Mouse (Mus musculus): ENCODE results near the gene Wdr61. TPM values are rescaled to one million over a fixed set of nuclear protein-coding genes. Genes with fewer than 3 reads are reported as not detected.

Gene Wdr61
- total RNA-seq (2021): 10 to 100 TPM; 17.9 to 18.2 TPM
- long read RNA-seq, experiment 1, transcript Wdr61-203 (11 exons, 1,290 nt): major isoform, 8 of 30 reads
- long read RNA-seq, experiment 1, transcript Wdr61-201 (11 exons, 1,187 nt): minor isoform, 7 of 30 reads
- long read RNA-seq, experiment 1, partial matches to known transcripts: 9 of 30 reads
- long read RNA-seq, experiment 1, other reads (novel, unspliced or antisense): 4 of 30 reads
- long read RNA-seq, experiment 2, transcript Wdr61-201 (11 exons, 1,187 nt): major isoform, 14 of 37 reads
- long read RNA-seq, experiment 2, partial matches to known transcripts: 17 of 37 reads
- long read RNA-seq, experiment 2, other reads (novel, unspliced or antisense): 2 of 37 reads

DNA sequence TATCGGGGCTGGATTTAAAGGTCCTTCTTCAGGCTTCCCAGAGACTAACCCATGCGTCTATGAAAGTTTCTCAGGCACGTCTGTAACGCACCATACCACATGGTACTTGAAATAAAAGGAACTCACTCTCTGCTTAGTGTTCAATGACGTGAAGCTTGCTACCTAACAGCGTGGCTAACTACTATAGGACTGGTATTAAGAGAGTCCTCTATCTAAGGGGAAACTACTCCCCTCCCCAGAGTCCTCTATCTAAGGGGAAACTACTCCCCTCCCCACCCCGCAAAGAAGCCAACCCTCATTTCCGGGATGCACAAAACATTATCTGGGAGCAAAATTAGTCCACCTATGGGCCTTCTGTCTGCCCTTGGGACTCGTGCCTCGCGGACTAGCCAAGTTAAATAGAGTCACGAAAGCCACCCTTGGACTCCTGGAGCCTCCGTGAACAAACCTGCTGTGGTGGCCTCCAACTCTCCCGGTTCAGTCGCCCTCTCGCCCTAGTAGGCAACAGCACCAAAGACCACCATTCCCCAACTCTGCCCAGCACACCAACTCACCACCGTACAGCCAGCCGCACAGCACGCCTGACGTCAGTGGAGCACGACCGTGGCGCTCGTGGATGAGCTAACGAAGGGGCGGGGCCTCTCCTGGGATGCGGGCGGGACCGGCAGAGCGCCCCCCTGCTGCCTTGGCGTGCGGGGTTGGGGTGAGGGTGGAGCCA, at the start of gene Wdr61:
Wdr61 (minus strand) TSS at position 599 of the 718 bp plus-strand sequence.
- intact Hi-C loops (cut with DNase I): no loop called here
- DNase-seq: peak; percentile 96 to 97

DNA sequence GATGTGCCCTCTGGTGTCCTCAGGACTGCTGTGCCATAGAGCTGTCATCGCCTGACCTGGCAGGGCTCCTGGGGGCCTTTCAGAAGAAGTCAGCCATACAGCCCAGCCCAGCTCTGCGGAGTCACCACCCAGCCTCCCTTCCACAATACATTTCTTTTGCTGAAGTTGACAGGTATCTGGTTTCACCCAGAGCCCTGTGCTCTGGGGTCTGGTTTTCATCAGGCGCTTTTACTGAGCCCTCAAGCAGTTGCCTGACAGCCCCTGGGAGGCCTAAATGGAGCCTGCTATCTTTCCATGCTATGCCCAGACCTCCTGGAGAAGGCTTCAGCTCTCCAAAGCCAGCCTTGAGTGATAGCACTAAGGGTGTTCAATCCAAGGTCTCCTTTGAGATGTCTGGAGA, 49.7 kb upstream of the Wdr61 start:
- intact Hi-C loops (cut with DNase I): no loop called here
- DNase-seq: no peak

DNA sequence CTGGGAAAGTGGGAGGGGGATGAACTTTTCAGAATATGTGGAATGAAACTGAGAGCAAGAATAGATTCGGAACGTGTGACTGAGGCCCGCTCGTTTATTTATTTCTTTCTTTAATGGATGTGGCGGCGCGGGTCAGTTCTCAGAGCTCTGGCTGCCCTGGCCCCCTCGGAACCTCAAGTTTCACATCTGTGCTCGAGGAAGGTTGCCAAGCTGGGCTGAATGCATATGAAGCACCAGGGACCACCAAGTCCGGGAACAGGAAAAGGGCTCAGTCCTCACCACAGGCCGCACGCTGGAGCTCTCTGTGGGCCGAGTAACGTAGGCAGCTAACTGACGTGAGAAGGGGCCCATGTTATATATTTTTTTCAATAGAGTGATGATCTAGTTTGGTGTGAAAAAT, 48.2 kb upstream of the Wdr61 start:
- intact Hi-C loops (cut with DNase I): no loop called here
- DNase-seq: no peak

DNA sequence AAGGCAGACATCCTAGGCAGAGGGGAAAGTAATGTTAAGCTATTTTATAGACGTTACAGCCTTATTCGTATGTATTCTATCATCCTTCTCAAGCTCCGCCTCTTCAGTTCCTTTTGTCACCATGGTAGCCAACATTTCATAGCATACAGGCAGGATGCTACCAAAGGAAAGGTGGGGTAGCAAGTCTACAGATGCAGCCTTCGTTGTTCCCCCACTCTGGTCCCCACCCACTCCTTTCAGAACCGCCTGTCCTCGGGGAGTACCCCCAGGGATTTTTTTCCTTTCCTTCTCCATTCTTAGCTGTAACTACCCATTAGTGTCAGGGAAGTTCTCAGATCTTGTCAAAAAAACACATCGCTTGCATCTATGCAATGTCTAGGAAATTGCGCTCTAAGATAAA, 45.0 kb upstream of the Wdr61 start:
- intact Hi-C loops (cut with DNase I): no loop called here
- no peak for DNase-seq

DNA sequence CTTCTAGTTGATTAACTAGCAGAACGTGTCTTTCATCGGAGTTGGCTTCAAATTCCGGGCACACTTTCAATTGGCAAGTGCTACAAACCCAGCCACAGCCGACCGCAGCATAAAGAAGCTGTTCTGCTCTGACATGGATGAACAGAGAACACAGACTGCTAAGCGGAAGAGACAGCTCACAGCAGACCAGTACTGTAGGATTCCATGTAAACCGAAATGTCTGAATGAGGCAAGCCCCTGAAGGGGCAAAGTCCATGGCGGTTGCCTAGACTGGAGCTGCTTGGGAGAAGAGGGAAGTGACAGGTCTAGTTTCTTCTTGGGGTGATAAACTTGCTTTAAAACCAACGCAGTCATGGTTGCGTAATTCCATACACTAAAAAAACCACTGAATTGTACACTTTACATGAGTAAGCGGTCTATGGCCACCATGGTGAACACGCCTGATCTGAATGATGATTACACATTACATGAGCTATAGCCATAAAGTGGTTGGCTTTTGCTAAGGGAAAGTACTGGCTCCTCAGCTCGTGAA, 42.2 kb upstream of the Wdr61 start:
- DNase-seq: no peak
- intact Hi-C loops (cut with DNase I): no loop called here

DNA sequence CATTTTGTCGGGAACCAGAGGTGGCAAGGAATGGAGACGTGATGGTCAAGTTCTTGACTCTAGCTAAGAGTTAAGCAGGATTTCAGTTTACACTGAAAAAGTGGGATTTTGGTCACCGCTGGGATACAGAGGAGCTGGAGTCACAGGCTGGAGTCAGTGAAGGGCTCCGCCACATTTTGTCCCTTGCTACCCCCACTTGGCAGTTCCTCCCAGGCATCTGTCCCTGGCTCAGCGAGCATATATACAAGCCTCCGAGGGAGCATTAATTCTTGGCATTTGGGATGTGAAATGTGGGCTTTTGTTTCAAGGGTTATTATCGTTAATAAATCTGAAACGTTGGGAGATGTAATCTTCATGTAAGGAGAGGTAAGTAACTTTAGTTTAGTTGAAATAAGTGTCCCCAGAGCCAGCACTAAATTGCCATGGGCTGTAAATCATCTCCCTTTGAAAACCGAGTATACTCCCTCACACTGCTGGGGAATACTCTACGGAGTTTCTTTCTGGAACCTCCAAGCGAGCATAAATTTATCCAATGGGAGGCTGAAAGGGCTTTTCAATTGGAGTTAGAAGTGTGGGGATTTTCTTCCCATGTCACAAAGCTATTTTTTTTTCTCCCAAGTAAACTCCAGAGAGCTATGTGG, 35.9 kb upstream of the Wdr61 start:
- no peak for DNase-seq
- intact Hi-C loops (cut with DNase I): no loop called here

DNA sequence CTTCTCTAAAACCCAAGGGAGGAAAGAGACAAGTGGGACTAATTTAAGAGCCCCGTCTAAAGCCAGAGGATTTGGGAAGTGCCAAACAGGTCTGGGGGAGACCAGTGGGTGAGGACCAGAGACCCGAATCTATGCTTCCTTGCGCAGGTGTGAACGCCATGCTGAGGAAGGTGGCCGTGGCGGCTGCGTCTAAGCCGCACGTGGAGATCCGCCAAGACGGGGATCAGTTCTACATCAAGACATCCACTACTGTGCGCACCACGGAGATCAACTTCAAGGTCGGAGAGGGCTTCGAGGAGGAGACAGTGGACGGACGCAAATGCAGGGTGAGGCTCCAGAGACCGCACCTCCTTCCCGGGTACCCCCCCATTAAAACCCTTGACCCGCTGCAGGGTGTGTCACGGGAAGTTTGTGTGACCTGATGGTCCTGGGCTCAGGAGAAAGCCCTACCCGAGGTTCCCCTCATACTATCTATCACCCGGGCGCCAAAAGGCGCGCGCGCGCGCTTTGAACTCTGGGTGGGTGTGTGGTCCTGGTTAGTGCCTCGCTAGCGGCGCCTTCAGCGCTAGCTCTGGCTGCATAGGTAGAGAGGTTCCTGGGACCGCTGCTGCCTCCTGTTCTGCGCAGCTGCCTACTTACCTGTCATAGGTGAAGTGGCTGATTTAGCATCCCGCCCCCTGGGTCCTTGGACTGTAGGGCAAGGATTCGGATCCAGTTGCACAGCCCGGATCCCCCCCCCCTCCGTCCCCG, 31.2 kb upstream of the Wdr61 start:
- intact Hi-C loops (cut with DNase I): no loop called here
- no peak for DNase-seq

DNA sequence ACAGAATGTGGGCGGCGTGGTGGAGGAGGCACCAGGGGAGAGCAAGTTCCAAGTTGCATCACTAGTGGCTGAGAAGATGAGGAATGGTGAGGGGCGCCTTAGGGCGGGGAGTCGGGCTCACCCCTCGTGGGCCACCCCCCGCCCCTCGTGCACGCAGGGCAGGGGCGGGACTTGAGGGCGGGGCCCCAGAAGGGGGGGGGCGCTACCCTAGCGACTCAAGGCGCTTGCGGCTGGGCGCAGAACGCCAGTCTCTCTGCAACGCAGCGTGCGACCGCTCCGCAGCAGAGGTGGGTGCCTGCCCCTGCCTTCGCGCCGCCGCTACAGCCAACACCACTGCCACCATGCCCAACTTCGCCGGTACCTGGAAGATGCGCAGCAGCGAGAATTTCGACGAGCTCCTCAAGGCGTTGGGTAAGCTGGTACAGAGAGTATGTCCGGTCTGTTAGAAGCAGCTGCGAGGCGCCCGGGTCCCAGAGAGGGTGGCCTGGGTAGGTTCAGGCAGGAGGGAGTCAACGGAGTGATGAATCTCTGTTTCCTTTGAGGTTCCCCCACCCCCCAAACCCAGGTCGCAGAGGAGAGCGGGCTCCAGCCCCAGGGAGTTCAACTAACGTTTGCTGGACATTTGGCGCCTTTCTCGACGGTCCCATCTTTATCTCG, 30.4 kb upstream of the Wdr61 start, which contains the start of gene Crabp1:
Crabp1 (plus strand) TSS at position 188 of the 657 bp plus-strand sequence.
- DNase-seq: no peak
- intact Hi-C loops (cut with DNase I): no loop called here

DNA sequence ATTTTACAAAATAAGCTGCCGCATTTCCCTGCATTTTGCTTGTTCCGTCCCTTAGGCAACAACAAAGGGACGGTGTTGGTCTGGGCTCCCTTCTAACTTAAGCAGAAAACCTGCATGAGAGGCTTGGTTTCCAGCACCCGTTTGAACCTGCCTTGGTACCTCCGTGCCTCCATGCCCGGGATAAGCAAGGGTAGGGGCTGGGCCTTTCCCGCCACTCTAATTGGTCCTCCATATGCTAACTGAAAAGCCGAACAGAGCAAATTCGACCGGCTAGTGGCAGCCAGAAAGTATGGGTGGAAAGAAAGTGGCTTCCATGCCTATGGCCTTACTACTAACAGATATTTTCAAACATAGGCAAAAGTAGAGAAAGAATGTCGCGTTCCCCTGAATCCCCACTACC, 29.8 kb upstream of the Wdr61 start:
- DNase-seq: no peak

DNA sequence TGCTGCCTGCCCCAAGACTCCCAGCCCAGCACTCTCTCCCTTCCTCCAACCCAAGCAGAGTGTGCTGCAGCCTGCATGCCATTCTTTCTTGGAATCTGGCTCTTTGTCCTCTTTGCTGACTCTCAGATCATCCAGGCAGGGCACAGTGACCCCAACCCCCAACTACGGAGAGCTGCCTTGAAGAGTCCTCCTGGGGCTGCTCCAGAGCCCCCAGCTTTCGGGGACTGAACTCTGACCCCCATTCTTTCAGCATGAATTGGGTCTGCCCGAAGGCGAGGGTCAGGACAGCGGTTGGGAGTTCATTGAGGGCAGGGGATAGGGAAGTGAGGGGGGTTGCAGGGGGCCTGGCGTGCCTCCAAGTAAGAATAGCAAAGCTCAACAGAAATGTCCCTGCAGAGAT, 25.3 kb upstream of the Wdr61 start:
- intact Hi-C loops (cut with DNase I): no loop called here
- DNase-seq: no peak

More for the DNA sequence above, 29.8 kb upstream of the Wdr61 start:
- intact Hi-C loops (cut with DNase I): no loop called here

DNA sequence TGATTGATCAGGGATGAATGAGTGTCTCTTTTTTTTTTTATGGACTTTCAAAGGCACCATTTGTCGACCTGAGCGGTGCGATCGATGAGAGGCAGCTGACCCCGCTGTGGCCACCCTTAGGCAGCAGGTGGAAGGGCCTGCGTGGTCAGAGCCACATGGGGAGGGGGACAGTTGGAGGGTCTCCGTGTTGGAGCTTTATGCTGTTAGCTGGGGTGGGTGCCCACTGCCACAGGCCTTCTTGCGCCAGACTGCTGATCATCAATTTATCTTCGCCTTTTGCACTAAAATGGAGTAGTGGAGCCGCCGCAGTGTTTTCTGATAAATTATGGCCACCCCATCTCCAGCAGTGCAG, 18.6 kb upstream of the Wdr61 start:
- intact Hi-C loops (cut with DNase I): no loop called here
- no peak for DNase-seq

DNA sequence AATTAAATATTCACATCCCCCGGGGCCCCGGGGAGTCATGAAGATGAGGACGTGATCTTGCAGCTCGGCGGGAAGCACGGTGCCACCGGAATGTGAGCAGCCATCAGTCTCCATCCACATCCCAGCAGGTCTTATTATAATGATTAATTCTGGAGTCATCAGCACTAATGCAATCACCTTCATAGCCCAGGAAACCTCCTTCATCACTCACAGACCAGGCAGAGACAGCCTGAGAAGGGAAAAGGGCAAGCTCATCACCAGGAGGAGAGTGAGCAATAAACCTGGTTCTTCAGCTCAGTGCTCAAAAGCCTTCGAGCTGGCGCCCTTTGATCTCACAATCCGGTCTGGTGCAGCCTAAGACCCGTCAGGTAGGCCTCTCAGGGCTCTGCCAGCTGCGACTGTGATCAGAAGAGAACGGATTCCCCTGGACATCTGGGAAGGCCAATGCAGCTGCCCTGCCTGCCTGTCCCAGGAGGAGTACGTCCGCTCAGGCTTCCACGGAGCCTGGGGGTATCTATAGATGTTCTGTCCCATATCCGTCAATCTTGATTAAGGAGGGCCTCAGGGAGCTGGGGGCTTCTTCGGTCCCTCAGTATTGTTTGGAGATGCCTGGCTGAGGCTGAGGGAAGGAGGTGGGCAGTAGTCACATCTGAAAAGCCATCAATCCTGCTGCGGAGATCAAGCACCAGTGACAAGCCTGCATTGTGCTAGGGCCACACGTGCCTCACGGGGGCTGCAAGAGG, 18.1 kb upstream of the Wdr61 start:
- no peak for DNase-seq
- intact Hi-C loops (cut with DNase I): no loop called here

DNA sequence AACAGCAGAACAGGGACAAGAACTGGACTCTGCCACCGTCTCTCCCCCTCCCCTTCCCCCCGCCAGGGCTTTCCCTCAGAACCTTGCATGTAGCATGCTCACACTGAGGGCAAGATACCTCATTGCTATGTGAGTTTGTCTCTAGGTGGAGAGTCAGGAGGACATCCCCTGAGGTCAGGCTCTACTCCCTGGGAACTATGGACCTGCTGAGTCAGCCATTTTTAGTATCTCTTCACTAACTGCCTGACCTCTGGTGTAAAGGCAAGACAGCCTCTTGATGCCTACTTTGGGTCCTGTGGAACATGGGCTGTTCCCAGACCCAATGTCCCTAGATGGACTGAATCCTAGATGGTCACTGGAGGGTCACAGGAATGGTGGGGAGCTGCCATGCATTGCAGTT, 17.4 kb upstream of the Wdr61 start:
- DNase-seq: no peak
- intact Hi-C loops (cut with DNase I): no loop called here

DNA sequence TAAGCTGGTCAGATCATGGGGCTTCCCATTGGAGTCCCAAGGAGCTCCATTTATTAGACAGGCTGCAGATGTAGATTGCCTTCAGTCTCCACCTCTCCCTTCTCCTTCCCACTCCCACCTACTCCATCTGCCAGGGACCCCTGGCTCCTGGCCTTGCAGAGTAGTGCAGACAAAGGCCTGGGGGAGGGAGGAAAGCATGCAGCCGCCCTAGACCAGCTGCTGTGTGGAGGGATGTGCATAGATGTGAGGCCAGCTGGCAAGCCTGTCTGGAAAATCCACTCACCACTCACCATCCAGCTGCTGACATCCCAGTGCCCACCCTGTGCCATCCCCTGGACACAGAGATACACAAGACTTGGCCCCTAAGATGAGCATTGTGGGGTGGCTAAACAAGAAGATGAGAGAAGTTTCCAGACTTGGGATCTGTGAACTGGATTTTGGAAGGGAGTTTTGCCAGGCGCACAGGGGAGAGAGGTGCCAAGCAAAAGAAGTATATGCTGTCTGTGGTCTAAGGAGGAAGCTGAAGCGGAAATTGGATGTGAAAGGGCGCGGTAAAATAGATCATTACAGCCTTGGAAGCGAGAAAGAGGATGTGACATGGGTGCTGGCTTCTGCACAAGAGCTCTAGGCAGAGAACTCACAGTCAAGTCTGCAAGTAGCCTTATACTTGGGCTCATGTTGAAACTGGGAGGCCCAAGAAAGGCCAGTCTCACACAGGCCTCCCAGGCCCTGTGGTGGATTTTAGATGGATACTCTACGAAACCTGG, 16.1 kb upstream of the Wdr61 start:
- intact Hi-C loops (cut with DNase I): no loop called here
- DNase-seq: no peak

DNA sequence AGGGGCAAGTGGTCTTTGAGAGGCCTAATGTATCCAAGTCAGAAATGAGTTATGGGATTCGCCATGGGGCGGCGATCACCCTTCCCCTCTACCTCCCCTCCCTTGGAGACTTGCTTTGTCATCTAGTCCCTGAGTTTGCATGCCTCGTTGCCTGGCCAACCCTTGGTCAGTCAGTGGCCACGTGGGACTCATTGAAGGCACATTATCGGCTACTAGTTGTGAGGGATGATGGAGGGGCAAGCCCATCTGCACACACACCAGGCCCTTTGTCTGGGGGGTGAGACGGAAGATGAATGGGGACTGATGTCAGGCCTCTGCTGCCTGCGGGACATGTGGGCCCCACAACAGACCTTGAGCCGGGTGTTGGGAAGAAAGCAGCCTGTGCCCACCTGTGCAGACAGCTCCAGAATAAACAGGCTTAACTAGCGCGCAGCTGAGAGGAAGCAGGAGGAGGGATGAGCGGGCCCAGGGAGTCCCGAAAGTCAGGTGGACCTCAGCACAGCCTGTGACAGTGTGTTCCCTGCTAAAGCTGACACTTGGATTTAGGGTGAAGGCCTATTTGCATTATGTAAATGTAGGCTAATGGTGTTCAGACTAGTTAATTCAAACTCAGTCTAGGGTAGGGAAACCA, 11.5 kb upstream of the Wdr61 start:
- intact Hi-C loops (cut with DNase I): loop anchor here (10.0 kb wide), 1 partner anchor 369 kb away; no protein-coding TSS in a partner anchor

DNA sequence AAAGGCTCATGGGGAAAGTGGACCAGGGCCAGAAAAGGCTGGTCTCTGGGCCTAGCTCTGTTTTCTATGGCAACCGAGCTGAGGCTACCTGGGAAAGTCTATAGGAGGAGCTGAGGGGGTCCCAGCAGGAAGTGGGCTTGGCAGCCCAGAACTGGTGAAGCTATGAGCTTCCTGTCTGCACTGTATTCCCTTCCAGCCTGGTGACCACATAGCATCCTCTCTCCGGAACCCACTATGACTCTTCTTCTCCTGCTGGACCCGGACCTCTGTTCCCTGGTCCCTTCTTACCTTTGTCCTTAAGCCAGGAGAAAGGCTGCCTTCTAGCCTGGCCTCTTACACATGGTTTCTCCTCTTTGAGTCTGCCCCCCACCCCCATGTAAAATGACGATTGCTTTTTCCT, 9.6 kb upstream of the Wdr61 start:
- intact Hi-C loops (cut with DNase I): loop anchor here (10.0 kb wide), 1 partner anchor 371 kb away; no protein-coding TSS in a partner anchor
- no peak for DNase-seq

More for the DNA sequence above, 11.5 kb upstream of the Wdr61 start:
- no peak for DNase-seq

DNA sequence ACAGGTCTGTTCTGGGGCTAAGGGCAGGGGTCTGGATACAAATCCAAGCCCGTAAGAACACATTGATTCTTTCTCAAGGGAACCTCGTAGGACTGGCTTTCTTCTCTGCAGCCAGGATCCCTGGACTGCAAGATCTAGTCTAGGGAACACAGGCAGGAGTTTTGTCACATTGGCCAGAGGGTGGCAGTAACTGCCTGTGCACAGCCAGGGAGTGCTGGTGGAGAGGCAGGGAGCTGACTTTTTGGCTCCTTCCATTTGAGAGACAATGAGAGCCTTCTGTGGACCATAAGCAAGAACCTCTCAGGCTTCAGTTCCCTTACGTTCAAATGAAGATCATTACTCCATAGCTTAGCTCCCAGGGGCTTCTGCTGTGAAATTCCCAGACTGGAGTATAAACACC, 4.1 kb upstream of the Wdr61 start:
- DNase-seq: peak in 1 of 2 experiments; percentile 30

DNA sequence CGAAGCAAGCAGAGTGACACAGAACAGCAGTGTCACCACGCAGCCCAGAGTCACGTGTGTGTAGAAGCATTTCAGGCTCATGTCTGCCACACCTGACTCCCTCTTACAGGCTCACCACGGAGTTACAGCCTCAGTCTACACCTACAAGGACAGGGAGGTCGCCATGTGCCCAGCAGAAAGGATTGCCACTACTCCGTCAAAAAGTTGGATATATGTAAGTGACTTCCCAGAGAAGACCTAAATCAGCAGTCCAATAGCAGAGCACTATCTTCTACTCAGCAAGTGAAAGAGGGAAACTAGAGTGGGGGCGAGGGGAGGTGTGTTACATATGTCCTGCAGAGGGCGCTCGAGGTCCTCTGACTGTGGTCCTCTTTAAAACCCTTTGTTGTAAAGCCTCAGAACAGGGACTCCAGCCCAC, 2.0 kb upstream of the Wdr61 start:
- peak in 1 of 2 experiments; percentile 15 for DNase-seq
- intact Hi-C loops (cut with DNase I): no loop called here

More for the DNA sequence above, 4.1 kb upstream of the Wdr61 start:
- intact Hi-C loops (cut with DNase I): loop anchor here (1.0 kb wide), 1 partner anchor 83 kb away; no protein-coding TSS in a partner anchor
